Mouse (Mus musculus): ENCODE measurements around the gene Lyg2. TPM values are rescaled to one million over a fixed set of nuclear protein-coding genes. Genes with fewer than 3 reads are reported as not detected.

Lyg2 gene
- polyA plus RNA-seq (2014; fragmentation: Nextera tagmentation; extraction: Ambion mirVana): not detected in 2 replicates

DNA sequence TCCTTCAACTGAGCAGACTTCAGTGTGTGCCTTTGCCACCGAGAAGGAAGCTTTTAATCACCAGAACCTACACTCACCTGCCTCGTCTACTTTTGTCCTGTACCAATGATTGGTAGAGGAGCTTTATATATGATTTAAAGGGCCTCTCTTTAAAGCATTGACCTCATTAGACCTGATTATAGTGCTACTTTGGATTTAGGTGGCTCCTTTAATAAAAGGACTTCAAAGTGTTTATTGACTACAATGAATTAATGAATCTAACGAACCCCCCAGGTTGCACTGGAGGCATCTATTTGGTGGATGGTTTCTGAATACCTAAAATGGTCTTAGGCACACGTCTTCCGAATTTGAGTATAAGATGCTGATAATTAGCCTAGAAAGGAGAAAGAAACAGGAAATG lies at the start of gene Lyg2:
Gene Lyg2 (minus strand): TSS at position 101 of the 400 bp plus-strand sequence.
- WGBS: 77% methylated on average over 5 of the region's 5 CpGs
- Histone ChIP-seq H3K4me3 (ENCODE audit: low read length) (no peak within 1 kb of the TSS), H3K4me1 (ENCODE audit: control insufficient read depth, insufficient read depth, low read length) (no peaks in the 10 kb centered on the region), H3K9me3 (ENCODE audit: control insufficient read depth, low read length) (no peaks in the 10 kb centered on the region), H3K36me3 (ENCODE audit: control insufficient read depth, insufficient read depth, low read length) (no peaks in the 10 kb centered on the region), H3K4me2 (replicated peaks; ENCODE audit: low read depth, low read length) (no peak within 1 kb of the TSS), H3K9ac (ENCODE audit: low read depth, low read length) (no peak within 1 kb of the TSS), H3K27me3 (ENCODE audit: control insufficient read depth, insufficient read depth, low read length) (no peaks in the 10 kb centered on the region), H3K27ac (ENCODE audit: low read depth, low read length) (no peak within 1 kb of the TSS)
- no peak for ATAC-seq (ENCODE audit: low FRiP score, low TSS enrichment)

DNA sequence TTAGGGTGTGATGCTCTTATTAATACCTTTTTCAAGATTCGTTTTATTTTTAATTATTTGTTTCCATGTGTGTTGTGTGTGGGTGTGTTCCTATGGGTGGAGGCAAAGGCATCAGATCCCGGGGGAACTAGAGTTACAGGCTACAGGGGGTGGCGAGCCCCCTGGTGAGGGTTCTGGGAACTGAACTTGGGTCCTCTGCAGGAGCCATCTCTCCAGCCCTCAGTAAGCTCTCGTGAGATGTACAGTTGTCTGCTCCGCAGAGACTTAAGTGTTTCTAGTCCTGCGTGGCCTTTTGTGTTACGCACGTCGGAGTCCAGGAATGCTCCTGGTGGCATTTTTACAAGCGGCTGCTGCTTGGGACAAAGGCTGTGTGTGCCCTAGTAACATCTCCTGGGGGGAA lies 49.3 kb upstream of the Lyg2 start:
- Histone ChIP-seq H3K9ac (ENCODE audit: low read depth, low read length) (no peak overlapping the region), H3K27me3 (ENCODE audit: control insufficient read depth, insufficient read depth, low read length) (no peaks in the 10 kb centered on the region), H3K27ac (ENCODE audit: low read depth, low read length) (no peak overlapping the region), H3K4me1 (ENCODE audit: control insufficient read depth, insufficient read depth, low read length) (no peaks in the 10 kb centered on the region), H3K36me3 (ENCODE audit: control insufficient read depth, insufficient read depth, low read length) (no peaks in the 10 kb centered on the region), H3K4me3 (ENCODE audit: low read length) (no peak overlapping the region), H3K9me3 (ENCODE audit: control insufficient read depth, low read length) (no peaks in the 10 kb centered on the region), H3K4me2 (replicated peaks; ENCODE audit: low read depth, low read length) (no peak overlapping the region)
- 56% methylated on average over 10 of the region's 10 CpGs for WGBS
- no peak for ATAC-seq (ENCODE audit: low FRiP score, low TSS enrichment)

DNA sequence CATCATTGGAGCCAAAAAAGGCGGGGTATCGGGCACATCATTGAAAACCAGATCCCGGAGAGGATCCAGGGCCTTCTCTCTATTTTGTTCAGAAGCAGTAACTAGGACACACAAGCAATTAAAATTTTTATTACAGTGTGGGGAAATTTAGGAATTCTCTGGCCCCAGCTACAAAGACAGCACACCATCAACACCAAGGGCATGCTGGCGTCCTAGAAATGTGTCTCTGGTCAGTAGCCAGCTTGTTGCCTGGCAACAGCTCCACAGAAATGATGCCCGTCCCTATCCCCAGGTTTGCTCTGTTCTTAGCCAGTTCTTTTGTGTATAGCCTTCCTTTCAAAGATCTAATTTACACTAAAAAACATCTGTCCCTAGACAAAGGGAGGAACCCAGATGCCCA lies 43.2 kb upstream of the Lyg2 start:
- no peak overlapping the region for H3K27ac ChIP-seq (ENCODE audit: low read depth, low read length)
- H3K9ac ChIP-seq (ENCODE audit: low read depth, low read length): no peak overlapping the region
- H3K4me3 ChIP-seq (ENCODE audit: low read length): no peak overlapping the region
- H3K4me1 ChIP-seq (ENCODE audit: control insufficient read depth, insufficient read depth, low read length): no peaks in the 10 kb centered on the region
- no peak for ATAC-seq (ENCODE audit: low FRiP score, low TSS enrichment)
- H3K36me3 ChIP-seq (ENCODE audit: control insufficient read depth, insufficient read depth, low read length): no peaks in the 10 kb centered on the region
- H3K4me2 ChIP-seq (replicated peaks; ENCODE audit: low read depth, low read length): no peak overlapping the region
- 72% methylated on average over 5 of the region's 5 CpGs for WGBS
- H3K9me3 ChIP-seq (ENCODE audit: control insufficient read depth, low read length): no peaks in the 10 kb centered on the region
- H3K27me3 ChIP-seq (ENCODE audit: control insufficient read depth, insufficient read depth, low read length): no peaks in the 10 kb centered on the region

DNA sequence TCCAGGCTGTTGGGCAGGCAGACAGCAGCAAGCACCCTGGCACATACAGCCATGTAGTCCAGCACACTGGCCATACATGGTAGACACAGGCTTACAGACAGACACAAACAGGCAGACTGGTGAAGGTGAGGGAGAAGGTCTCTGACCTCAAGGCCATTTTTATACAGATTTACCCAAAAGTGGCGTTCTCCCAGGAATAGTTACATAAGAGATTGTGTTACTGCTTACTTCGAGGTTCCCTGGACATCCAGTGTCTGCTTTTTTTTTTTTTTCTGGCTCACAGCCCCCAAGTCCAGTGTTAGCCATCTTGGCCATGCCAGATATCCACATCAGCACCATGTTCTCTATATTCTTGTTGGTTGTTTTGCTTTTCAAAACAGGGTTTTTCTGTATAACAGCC lies 42.2 kb upstream of the Lyg2 start:
- Histone ChIP-seq H3K27me3 (ENCODE audit: control insufficient read depth, insufficient read depth, low read length) (no peaks in the 10 kb centered on the region), H3K9me3 (ENCODE audit: control insufficient read depth, low read length) (no peaks in the 10 kb centered on the region), H3K36me3 (ENCODE audit: control insufficient read depth, insufficient read depth, low read length) (no peaks in the 10 kb centered on the region), H3K9ac (ENCODE audit: low read depth, low read length) (no peak overlapping the region), H3K4me2 (replicated peaks; ENCODE audit: low read depth, low read length) (no peak overlapping the region), H3K27ac (ENCODE audit: low read depth, low read length) (no peak overlapping the region), H3K4me1 (ENCODE audit: control insufficient read depth, insufficient read depth, low read length) (no peaks in the 10 kb centered on the region), H3K4me3 (ENCODE audit: low read length) (no peak overlapping the region)
- WGBS: 72% methylated on average over 2 of the region's 2 CpGs
- no peak for ATAC-seq (ENCODE audit: low FRiP score, low TSS enrichment)

GRCm38 (mm10) chr1:37957659-37958058 lies 41.4 kb upstream of the Lyg2 start, which contains the start of gene Lyg1:
TSS of gene Lyg1 (minus strand) at chr1:37957759.
- Histone ChIP-seq H3K9ac (ENCODE audit: low read depth, low read length) (no peak within 1 kb of the TSS), H3K4me3 (ENCODE audit: low read length) (no peak within 1 kb of the TSS), H3K9me3 (ENCODE audit: control insufficient read depth, low read length) (no peaks in the 10 kb centered on the region), H3K4me1 (ENCODE audit: control insufficient read depth, insufficient read depth, low read length) (no peaks in the 10 kb centered on the region), H3K36me3 (ENCODE audit: control insufficient read depth, insufficient read depth, low read length) (no peaks in the 10 kb centered on the region), H3K27ac (ENCODE audit: low read depth, low read length) (no peak within 1 kb of the TSS), H3K4me2 (replicated peaks; ENCODE audit: low read depth, low read length) (no peak within 1 kb of the TSS), H3K27me3 (ENCODE audit: control insufficient read depth, insufficient read depth, low read length) (no peaks in the 10 kb centered on the region)
- ATAC-seq (ENCODE audit: low FRiP score, low TSS enrichment): no peak
- 90% methylated on average over 5 of the region's 5 CpGs for WGBS

- 24% methylated on average over 3 of the region's 3 CpGs for WGBS
- Histone ChIP-seq H3K27ac (ENCODE audit: low read depth, low read length) (no peak overlapping the region), H3K4me1 (ENCODE audit: control insufficient read depth, insufficient read depth, low read length) (no peaks in the 10 kb centered on the region), H3K4me3 (ENCODE audit: low read length) (no peak overlapping the region), H3K36me3 (ENCODE audit: control insufficient read depth, insufficient read depth, low read length) (no peaks in the 10 kb centered on the region), H3K9me3 (ENCODE audit: control insufficient read depth, low read length) (no peaks in the 10 kb centered on the region), H3K4me2 (replicated peaks; ENCODE audit: low read depth, low read length) (no peak overlapping the region), H3K9ac (ENCODE audit: low read depth, low read length) (no peak overlapping the region), H3K27me3 (ENCODE audit: control insufficient read depth, insufficient read depth, low read length) (no peaks in the 10 kb centered on the region)
- no peak for ATAC-seq (ENCODE audit: low FRiP score, low TSS enrichment)
These were observed 40.6 kb upstream of the Lyg2 start for GRCm38 (mm10) chr1:37956690-37957431.

GRCm38 (mm10) chr1:37955251-37955650 lies 39.0 kb upstream of the Lyg2 start:
- ATAC-seq (ENCODE audit: low FRiP score, low TSS enrichment): no peak
- H3K36me3 ChIP-seq (ENCODE audit: control insufficient read depth, insufficient read depth, low read length): no peaks in the 10 kb centered on the region
- H3K4me1 ChIP-seq (ENCODE audit: control insufficient read depth, insufficient read depth, low read length): no peaks in the 10 kb centered on the region
- no peak overlapping the region for H3K27ac ChIP-seq (ENCODE audit: low read depth, low read length)
- H3K9me3 ChIP-seq (ENCODE audit: control insufficient read depth, low read length): no peaks in the 10 kb centered on the region
- WGBS: 91% methylated on average over 2 of the region's 2 CpGs
- H3K4me3 ChIP-seq (ENCODE audit: low read length): no peak overlapping the region
- H3K9ac ChIP-seq (ENCODE audit: low read depth, low read length): no peak overlapping the region
- H3K27me3 ChIP-seq (ENCODE audit: control insufficient read depth, insufficient read depth, low read length): no peaks in the 10 kb centered on the region
- H3K4me2 ChIP-seq (replicated peaks; ENCODE audit: low read depth, low read length): no peak overlapping the region

DNA sequence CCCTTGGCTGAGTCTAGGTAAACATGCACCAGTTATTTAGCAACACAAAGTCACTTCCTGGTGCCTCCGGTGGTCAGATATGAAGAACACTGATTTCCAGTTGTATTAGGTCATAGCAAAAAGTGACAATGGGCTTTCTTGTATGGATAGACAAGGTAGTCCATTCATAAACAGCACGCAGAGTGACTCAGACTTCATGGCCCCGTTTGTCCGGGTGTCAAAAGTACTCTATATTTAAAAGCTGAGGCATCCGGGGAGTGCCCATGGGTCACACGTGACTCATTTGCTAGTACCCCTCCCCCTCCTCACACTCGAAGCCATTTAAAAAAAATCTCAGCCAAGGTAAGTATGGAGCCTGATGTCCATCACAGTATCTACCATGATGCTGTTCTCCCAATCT lies 38.5 kb upstream of the Lyg2 start:
- Histone ChIP-seq H3K27ac (ENCODE audit: low read depth, low read length) (no peak overlapping the region), H3K9ac (ENCODE audit: low read depth, low read length) (no peak overlapping the region), H3K27me3 (ENCODE audit: control insufficient read depth, insufficient read depth, low read length) (no peaks in the 10 kb centered on the region), H3K4me1 (ENCODE audit: control insufficient read depth, insufficient read depth, low read length) (no peaks in the 10 kb centered on the region), H3K4me3 (ENCODE audit: low read length) (no peak overlapping the region), H3K9me3 (ENCODE audit: control insufficient read depth, low read length) (no peaks in the 10 kb centered on the region), H3K36me3 (ENCODE audit: control insufficient read depth, insufficient read depth, low read length) (no peaks in the 10 kb centered on the region), H3K4me2 (replicated peaks; ENCODE audit: low read depth, low read length) (no peak overlapping the region)
- ATAC-seq (ENCODE audit: low FRiP score, low TSS enrichment): no peak
- WGBS: 84% methylated on average over 7 of the region's 7 CpGs

- Histone ChIP-seq H3K9ac (ENCODE audit: low read depth, low read length) (no peak overlapping the region), H3K4me3 (ENCODE audit: low read length) (no peak overlapping the region), H3K36me3 (ENCODE audit: control insufficient read depth, insufficient read depth, low read length) (no peaks in the 10 kb centered on the region), H3K27me3 (ENCODE audit: control insufficient read depth, insufficient read depth, low read length) (no peaks in the 10 kb centered on the region), H3K4me2 (replicated peaks; ENCODE audit: low read depth, low read length) (no peak overlapping the region), H3K27ac (ENCODE audit: low read depth, low read length) (no peak overlapping the region), H3K9me3 (ENCODE audit: control insufficient read depth, low read length) (no peaks in the 10 kb centered on the region), H3K4me1 (ENCODE audit: control insufficient read depth, insufficient read depth, low read length) (no peaks in the 10 kb centered on the region)
- no peak for ATAC-seq (ENCODE audit: low FRiP score, low TSS enrichment)
- 79% methylated on average over 2 of the region's 2 CpGs for WGBS
These were observed 32.6 kb upstream of the Lyg2 start for GRCm38 (mm10) chr1:37948906-37949305.

All from kidney, embryonic 14.5 days (tissue).